Mouse (Mus musculus) intestine, postnatal 0 days (tissue): Measurements from ENCODE around the gene Miip. TPM values are rescaled to one million over a fixed set of nuclear protein-coding genes. Genes with fewer than 3 reads are reported as not detected.

Source experiments
- ATAC-seq: fragments of 200-750 bp; cut with Nextera tagmentation; 2 replicates; pipeline ENCODE4 v1.8.0; 2017; ENCODE audit warnings: mild to moderate bottlenecking, moderate TSS enrichment, moderate library complexity
- H3K27ac ChIP-seq: fragments of 300-500 bp; sonication (generic); 2 replicates; pipeline ENCODE4 v1.5.1; 2014; ENCODE audit warnings: mild to moderate bottlenecking, low read depth, low read length, moderate library complexity
- H3K27me3 ChIP-seq: fragments of 300-500 bp; sonication (generic); replicated peaks from 2 replicates; pipeline ENCODE4 v1.6.1; 2014; ENCODE audit warnings: low read length, mixed read lengths; ENCODE audit not compliant: control insufficient read depth, insufficient read depth
- H3K36me3 ChIP-seq: fragments of 300-500 bp; sonication (generic); 2 replicates; pipeline ENCODE4 v1.6.1; 2014; ENCODE audit warnings: mild to moderate bottlenecking, moderate library complexity; ENCODE audit not compliant: control insufficient read depth, insufficient read depth
- H3K4me1 ChIP-seq: fragments of 300-500 bp; sonication (generic); replicated peaks from 2 replicates; pipeline ENCODE4 v1.6.1; 2014; ENCODE audit warnings: antibody characterized with exemption, low read length, mixed read lengths; ENCODE audit not compliant: control insufficient read depth, insufficient read depth
- H3K4me2 ChIP-seq: fragments of 300-500 bp; sonication (generic); replicated peaks from 2 replicates; pipeline ENCODE4 v1.6.1; 2014; ENCODE audit warnings: low read depth, mild to moderate bottlenecking, moderate library complexity
- H3K4me3 ChIP-seq: fragments of 300-500 bp; sonication (generic); 2 replicates; pipeline ENCODE4 v1.5.1; 2014; ENCODE audit warnings: low read depth, low read length
- H3K9ac ChIP-seq: fragments of 300-500 bp; sonication (generic); 2 replicates; pipeline ENCODE4 v1.6.1; 2014; ENCODE audit warnings: mild to moderate bottlenecking, low read depth, low read length
- H3K9me3 ChIP-seq: fragments of 300-500 bp; sonication (generic); 2 replicates; pipeline ENCODE4 v1.6.1; 2016; ENCODE audit warnings: mixed run types; ENCODE audit not compliant: control insufficient read depth
- CTCF ChIP-seq: sonication (generic); IDR thresholded peaks from 2 replicates; pipeline ENCODE4 v1.5.1; 2016; ENCODE audit warnings: low read depth, mild to moderate bottlenecking, control low read depth, antibody characterized with exemption, moderate library complexity
- WGBS: fragments of 180-500 bp; shearing (Covaris S2); extraction: QIAGEN DNeasy Blood & Tissue Kit; methylation state at CpG from one replicate; pipeline ENCODE4 v1.1.7; 2014; 5-methylcytosine and 5-hydroxymethylcytosine counted together
- polyA plus RNA-seq: library from polyadenylated mRNA; unstranded; fragments of >200 nt; fragmentation: Nextera tagmentation; extraction: Ambion mirVana; gene quantifications from 2 replicates; pipeline ENCODE4 v1.2.1, GENCODE M21; 2015

The Miip gene
- polyA plus RNA-seq, 1 experiment from 2014 or later, result 13.3 TPM

GRCm38 (mm10) chr4:147902906-147903500 is 34.4 kb upstream of the Miip start:
- Histone ChIP-seq H3K9me3 (no peaks in the 10 kb centered on the region), H3K9ac (peak overlapping the region; percentile 8; the same call in 1 of the 2 replicates), H3K4me2 (peak overlapping the region; percentile 76), H3K4me3 (peak overlapping the region; percentile 98), H3K27me3 (no peaks in the 10 kb centered on the region), H3K36me3 (peaks cover 37% of the 10 kb centered on the region), H3K4me1 (0 out of 2 replicates have a peak, but pooled peaks cover 10% of the 10 kb centered on the region), H3K27ac (peak overlapping the region; percentile 90)
- ATAC-seq, result peak; percentile 16; the same call in 1 of the 2 replicates
- WGBS, result 61% methylated on average over 12 of the region's 12 CpGs
- TF ChIP-seq CTCF, result no peak

- Histone ChIP-seq H3K36me3 (peaks cover 61% of the 10 kb centered on the region), H3K27ac (peak overlapping the region; percentile 73)
- peak; percentile 88 for ATAC-seq
Observed at GRCm38 (mm10) chr4:147900452-147900851, 31.8 kb upstream of the Miip start.

GRCm38 (mm10) chr4:147897348-147897747 is 28.7 kb upstream of the Miip start:
- no peak for TF ChIP-seq CTCF
- Histone ChIP-seq H3K9ac (no peak overlapping the region), H3K4me1 (0 out of 2 replicates have a peak, but pooled peaks cover 7% of the 10 kb centered on the region), H3K4me3 (no peak overlapping the region), H3K36me3 (peaks cover 80% of the 10 kb centered on the region), H3K4me2 (no peak overlapping the region), H3K27ac (no peak overlapping the region), H3K27me3 (no peaks in the 10 kb centered on the region), H3K9me3 (no peaks in the 10 kb centered on the region)
- WGBS, result 87% methylated on average over 3 of the region's 3 CpGs
- no peak for ATAC-seq

More at GRCm38 (mm10) chr4:147900452-147900851, 31.8 kb upstream of the Miip start:
- 54% methylated on average over 7 of the region's 7 CpGs for WGBS
- H3K27me3 ChIP-seq, result no peaks in the 10 kb centered on the region
- TF ChIP-seq CTCF, result no peak
- no peak overlapping the region for H3K9ac ChIP-seq
- H3K4me3 ChIP-seq, result no peak overlapping the region
- H3K9me3 ChIP-seq, result no peaks in the 10 kb centered on the region
- H3K4me1 ChIP-seq, result 0 out of 2 replicates have a peak, but pooled peaks cover 10% of the 10 kb centered on the region
- no peak overlapping the region; the same call in 1 of the 2 replicates for H3K4me2 ChIP-seq

- H3K4me3 ChIP-seq, result no peak overlapping the region
- no peak overlapping the region for H3K4me2 ChIP-seq
- no peaks in the 10 kb centered on the region for H3K27me3 ChIP-seq
- ATAC-seq, result no peak
- H3K9me3 ChIP-seq, result no peaks in the 10 kb centered on the region
- 0 out of 2 replicates have a peak, but pooled peaks cover 6% of the 10 kb centered on the region for H3K4me1 ChIP-seq
- H3K27ac ChIP-seq, result no peak overlapping the region
- H3K9ac ChIP-seq, result no peak overlapping the region
- 68% methylated on average over 1 of the region's 1 CpGs for WGBS
- H3K36me3 ChIP-seq, result peaks cover 83% of the 10 kb centered on the region
- no peak for TF ChIP-seq CTCF
Observed at GRCm38 (mm10) chr4:147896411-147896810, 27.8 kb upstream of the Miip start.

- H3K27me3 ChIP-seq, result no peaks in the 10 kb centered on the region
- H3K4me3 ChIP-seq, result no peak overlapping the region
- H3K27ac ChIP-seq, result no peak overlapping the region
- H3K4me2 ChIP-seq, result no peak overlapping the region
- H3K9ac ChIP-seq, result no peak overlapping the region
- H3K4me1 ChIP-seq, result 0 out of 2 replicates have a peak, but pooled peaks cover 6% of the 10 kb centered on the region
- TF ChIP-seq CTCF, result no peak
- H3K9me3 ChIP-seq, result no peaks in the 10 kb centered on the region
- peaks cover 88% of the 10 kb centered on the region for H3K36me3 ChIP-seq
- WGBS, result 87% methylated on average over 4 of the region's 4 CpGs
- no peak for ATAC-seq
Observed at GRCm38 (mm10) chr4:147895815-147896330, 27.3 kb upstream of the Miip start.

- Histone ChIP-seq H3K36me3 (peaks cover 86% of the 10 kb centered on the region), H3K9me3 (no peaks in the 10 kb centered on the region), H3K9ac (no peak overlapping the region), H3K4me3 (no peak overlapping the region), H3K27ac (no peak overlapping the region), H3K4me2 (no peak overlapping the region), H3K4me1 (no peaks in the 10 kb centered on the region), H3K27me3 (no peaks in the 10 kb centered on the region)
- no peak for TF ChIP-seq CTCF
- no peak for ATAC-seq
- 68% methylated on average over 6 of the region's 6 CpGs for WGBS
Observed at GRCm38 (mm10) chr4:147890341-147890740, 21.7 kb upstream of the Miip start.
